Mouse (Mus musculus) heart, embryonic 11.5 days (tissue): ENCODE results near the gene Zkscan2. TPM values are rescaled to one million over a fixed set of nuclear protein-coding genes. Genes with fewer than 3 reads are reported as not detected.

Source experiments
- ATAC-seq: fragments of 200-750 bp; cut with Nextera tagmentation; replicated peaks from 2 replicates; pipeline ENCODE4 v1.8.0; 2017; ENCODE audit warnings: moderate library complexity; ENCODE audit not compliant: insufficient number of reproducible peaks, low FRiP score, low TSS enrichment
- H3K27ac ChIP-seq: fragments of 300-500 bp; sonication (generic); 2 replicates; pipeline ENCODE4 v1.5.1; 2014; ENCODE audit warnings: mild to moderate bottlenecking, low read depth, low read length
- H3K27me3 ChIP-seq: fragments of 300-500 bp; sonication (generic); 2 replicates; pipeline ENCODE4 v1.6.1; 2014; ENCODE audit warnings: mild to moderate bottlenecking, low read length, mixed read lengths; ENCODE audit not compliant: control insufficient read depth, insufficient read depth
- H3K36me3 ChIP-seq: fragments of 300-500 bp; sonication (generic); 2 replicates; pipeline ENCODE4 v1.6.1; 2014; ENCODE audit warnings: mild to moderate bottlenecking, low read length, moderate library complexity, mixed read lengths; ENCODE audit not compliant: control insufficient read depth, insufficient read depth
- H3K4me1 ChIP-seq: fragments of 300-500 bp; sonication (generic); 2 replicates; pipeline ENCODE4 v1.6.1; 2014; ENCODE audit warnings: low read length; ENCODE audit not compliant: control insufficient read depth, insufficient read depth
- H3K4me2 ChIP-seq: fragments of 300-500 bp; sonication (generic); 2 replicates; pipeline ENCODE4 v1.6.1; 2014; ENCODE audit warnings: mild to moderate bottlenecking, moderate library complexity
- H3K4me3 ChIP-seq: fragments of 300-500 bp; sonication (generic); 2 replicates; pipeline ENCODE4 v1.5.1; 2014; ENCODE audit warnings: low read depth, low read length
- H3K9ac ChIP-seq: fragments of 300-500 bp; sonication (generic); 2 replicates; pipeline ENCODE4 v1.6.1; 2014; ENCODE audit warnings: mild to moderate bottlenecking, low read depth, low read length, moderate library complexity
- H3K9me3 ChIP-seq: fragments of 300-500 bp; sonication (generic); replicated peaks from 2 replicates; pipeline ENCODE4 v1.6.1; 2016; ENCODE audit warnings: low read length; ENCODE audit not compliant: control insufficient read depth
- WGBS: fragments of 180-500 bp; shearing (Covaris S2); extraction: QIAGEN DNeasy Blood & Tissue Kit; methylation state at CpG from one replicate; pipeline ENCODE4 v1.1.7; 2014; ENCODE audit not compliant: insufficient replicate concordance; 5-methylcytosine and 5-hydroxymethylcytosine counted together
- polyA plus RNA-seq: library from polyadenylated mRNA; unstranded; fragments of >200 nt; fragmentation: Nextera tagmentation; extraction: Ambion mirVana; gene quantifications from 2 replicates; pipeline ENCODE4 v1.2.1, GENCODE M21; 2014

Zkscan2 gene
- 4.4 and 4.8 TPM in 2 replicates for polyA plus RNA-seq

DNA sequence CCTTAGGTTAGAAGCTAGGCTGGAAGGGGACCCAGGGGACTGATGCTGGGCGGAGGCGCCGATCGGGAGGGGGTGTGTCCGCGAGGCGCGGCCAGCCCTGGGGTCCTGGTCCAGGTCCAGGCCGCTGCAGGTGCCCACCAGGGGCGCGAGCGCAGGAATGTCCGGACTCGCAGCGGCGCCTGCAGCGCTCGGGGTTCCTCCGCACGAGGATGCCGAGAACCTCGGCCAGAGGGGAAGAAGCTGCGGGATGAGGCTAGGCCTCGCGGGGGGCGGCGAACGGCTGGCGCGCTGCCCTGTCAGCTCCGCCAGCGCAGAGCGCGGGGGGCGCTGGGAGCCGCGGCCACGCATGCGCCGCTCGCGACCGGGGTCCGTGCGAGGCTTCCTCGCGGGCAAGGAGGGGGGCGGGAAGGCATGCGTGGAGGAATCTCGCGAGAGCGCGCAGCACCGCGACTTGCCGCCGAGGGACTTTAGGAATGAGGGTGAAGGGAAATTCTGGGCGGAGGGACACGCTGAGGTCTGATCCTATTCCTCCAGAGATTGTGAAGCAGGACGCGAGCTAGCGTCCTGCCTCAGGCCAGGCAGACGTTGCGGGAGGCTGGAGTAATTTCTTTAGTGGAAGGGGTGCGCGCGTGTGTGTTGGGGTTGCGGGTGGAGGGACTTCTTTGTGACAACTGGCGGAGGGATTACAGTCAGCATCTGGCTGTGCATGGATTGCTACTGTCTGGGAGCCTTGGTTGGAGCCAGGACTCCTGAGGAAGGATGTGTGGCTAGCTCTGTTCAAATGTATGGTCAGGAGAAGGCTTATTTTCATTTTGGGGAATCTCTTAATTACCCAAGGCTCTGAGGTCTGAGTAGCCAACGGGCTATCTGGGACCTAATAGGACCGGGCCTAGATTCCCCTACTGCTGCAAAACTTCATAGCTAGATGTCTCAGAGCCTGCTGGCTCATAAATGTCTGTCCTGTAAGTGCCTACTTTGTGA lies at the start of gene Zkscan2:
TSS of gene Zkscan2 (minus strand) at position 211 of the 981 bp plus-strand sequence.
- H3K4me3 ChIP-seq, result peak within 1 kb of the TSS; percentile 62
- H3K4me1 ChIP-seq, result no peaks in the 10 kb centered on the region
- H3K27ac ChIP-seq, result no peak within 1 kb of the TSS
- no peaks in the 10 kb centered on the region for H3K27me3 ChIP-seq
- peak within 1 kb of the TSS; percentile 66 for H3K9ac ChIP-seq
- peak within 1 kb of the TSS; percentile 64 for H3K4me2 ChIP-seq
- H3K36me3 ChIP-seq, result no peaks in the 10 kb centered on the region
- ATAC-seq, result peak; percentile 83
- H3K9me3 ChIP-seq, result no peaks in the 10 kb centered on the region
- 1% methylated on average over 71 of the region's 71 CpGs for WGBS

GRCm38 (mm10) chr7:123529190-123529589 lies 28.9 kb upstream of the Zkscan2 start:
- ATAC-seq, result no peak
- WGBS, result 32% methylated on average over 3 of the region's 3 CpGs

GRCm38 (mm10) chr7:123525761-123526160 lies 25.5 kb upstream of the Zkscan2 start:
- no peak overlapping the region for H3K4me2 ChIP-seq
- H3K27ac ChIP-seq, result no peak overlapping the region
- no peak for ATAC-seq
- no peaks in the 10 kb centered on the region for H3K27me3 ChIP-seq
- H3K9ac ChIP-seq, result no peak overlapping the region
- 20% methylated on average over 10 of the region's 10 CpGs for WGBS
- H3K4me3 ChIP-seq, result no peak overlapping the region
- peaks cover 6% of the 10 kb centered on the region; the same call in 1 of the 2 replicates for H3K4me1 ChIP-seq
- no peaks in the 10 kb centered on the region for H3K36me3 ChIP-seq
- H3K9me3 ChIP-seq, result peaks cover under 1% of the 10 kb centered on the region; the same call in 1 of the 2 replicates

More at GRCm38 (mm10) chr7:123529190-123529589, 28.9 kb upstream of the Zkscan2 start:
- H3K9me3 ChIP-seq, result peaks cover 6% of the 10 kb centered on the region; the same call in 1 of the 2 replicates
- H3K4me3 ChIP-seq, result no peak overlapping the region
- H3K4me1 ChIP-seq, result peaks cover 6% of the 10 kb centered on the region; the same call in 1 of the 2 replicates
- no peaks in the 10 kb centered on the region for H3K27me3 ChIP-seq
- no peaks in the 10 kb centered on the region for H3K36me3 ChIP-seq
- no peak overlapping the region for H3K9ac ChIP-seq
- H3K27ac ChIP-seq, result no peak overlapping the region
- H3K4me2 ChIP-seq, result no peak overlapping the region

GRCm38 (mm10) chr7:123524218-123524861 lies 24.1 kb upstream of the Zkscan2 start:
- Histone ChIP-seq H3K9me3 (no peaks in the 10 kb centered on the region), H3K4me2 (peak overlapping the region; percentile 37; the same call in 1 of the 2 replicates), H3K36me3 (no peaks in the 10 kb centered on the region), H3K4me1 (peaks cover 6% of the 10 kb centered on the region; the same call in 1 of the 2 replicates), H3K27me3 (no peaks in the 10 kb centered on the region), H3K27ac (no peak overlapping the region), H3K4me3 (no peak overlapping the region), H3K9ac (no peak overlapping the region)
- WGBS, result 16% methylated on average over 8 of the region's 8 CpGs
- ATAC-seq, result no peak

- Histone ChIP-seq H3K9ac (no peak overlapping the region), H3K4me1 (no peaks in the 10 kb centered on the region), H3K4me3 (no peak overlapping the region), H3K27ac (no peak overlapping the region), H3K9me3 (no peaks in the 10 kb centered on the region; the same call in 1 of the 2 replicates), H3K36me3 (no peaks in the 10 kb centered on the region), H3K4me2 (no peak overlapping the region), H3K27me3 (no peaks in the 10 kb centered on the region)
- WGBS, result 79% methylated on average over 7 of the region's 7 CpGs
- ATAC-seq, result no peak
Measured at GRCm38 (mm10) chr7:123507946-123508345, 7.7 kb upstream of the Zkscan2 start.

GRCm38 (mm10) chr7:123503358-123503757 lies 3.1 kb upstream of the Zkscan2 start:
- ATAC-seq, result no peak
- H3K4me3 ChIP-seq, result no peak overlapping the region
- H3K4me1 ChIP-seq, result no peaks in the 10 kb centered on the region
- no peak overlapping the region for H3K4me2 ChIP-seq
- no peak overlapping the region for H3K9ac ChIP-seq
- WGBS, result 25% methylated on average over 1 of the region's 1 CpGs
- no peaks in the 10 kb centered on the region for H3K36me3 ChIP-seq
- H3K27ac ChIP-seq, result no peak overlapping the region
- no peaks in the 10 kb centered on the region; the same call in 1 of the 2 replicates for H3K9me3 ChIP-seq
- no peaks in the 10 kb centered on the region for H3K27me3 ChIP-seq

- peak overlapping the region; percentile 66; the same call in 1 of the 2 replicates for H3K9ac ChIP-seq
- H3K4me2 ChIP-seq, result peak overlapping the region; percentile 64
- no peaks in the 10 kb centered on the region for H3K36me3 ChIP-seq
- peak; percentile 9; the same call in 1 of the 2 replicates for ATAC-seq
- no peaks in the 10 kb centered on the region for H3K9me3 ChIP-seq
- WGBS, result 41% methylated on average over 19 of the region's 19 CpGs
- H3K4me1 ChIP-seq, result no peaks in the 10 kb centered on the region
- H3K27ac ChIP-seq, result no peak overlapping the region
- peak overlapping the region; percentile 62 for H3K4me3 ChIP-seq
- no peaks in the 10 kb centered on the region for H3K27me3 ChIP-seq
Measured at GRCm38 (mm10) chr7:123499481-123500238, 589 bp downstream of the Zkscan2 start.

DNA sequence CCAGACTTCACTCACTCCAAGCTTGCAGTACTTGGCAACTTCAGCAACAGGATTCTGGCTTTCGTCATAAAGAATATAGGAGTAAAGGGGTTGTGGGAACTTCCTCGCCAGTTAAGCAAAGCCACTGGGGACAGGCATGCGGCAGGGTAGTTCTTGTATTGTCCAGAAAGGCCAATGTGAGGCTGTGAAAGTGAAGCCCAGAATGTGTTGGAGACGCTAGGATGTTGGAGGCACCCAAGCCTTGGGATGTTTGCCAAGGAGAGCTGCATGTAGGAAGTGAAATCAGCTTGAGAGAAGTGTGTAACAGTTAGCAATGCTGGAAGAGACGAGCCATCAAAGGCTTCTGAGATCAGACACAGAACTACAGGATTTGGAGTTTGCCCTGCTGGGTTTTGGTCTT lies 12.5 kb downstream of the Zkscan2 start:
- H3K9me3 ChIP-seq, result no peaks in the 10 kb centered on the region

More for the DNA sequence above, 12.5 kb downstream of the Zkscan2 start:
- ATAC-seq, result no peak
- H3K27me3 ChIP-seq, result no peaks in the 10 kb centered on the region
- H3K4me3 ChIP-seq, result no peak overlapping the region
- 0 out of 2 replicates have a peak, but pooled peaks cover 3% of the 10 kb centered on the region for H3K36me3 ChIP-seq
- H3K4me1 ChIP-seq, result no peaks in the 10 kb centered on the region
- WGBS, result 68% methylated on average over 5 of the region's 5 CpGs
- H3K4me2 ChIP-seq, result no peak overlapping the region
- no peak overlapping the region for H3K27ac ChIP-seq
- H3K9ac ChIP-seq, result no peak overlapping the region
